Mouse (Mus musculus): ENCODE measurements around the gene C2cd2l.

DNA sequence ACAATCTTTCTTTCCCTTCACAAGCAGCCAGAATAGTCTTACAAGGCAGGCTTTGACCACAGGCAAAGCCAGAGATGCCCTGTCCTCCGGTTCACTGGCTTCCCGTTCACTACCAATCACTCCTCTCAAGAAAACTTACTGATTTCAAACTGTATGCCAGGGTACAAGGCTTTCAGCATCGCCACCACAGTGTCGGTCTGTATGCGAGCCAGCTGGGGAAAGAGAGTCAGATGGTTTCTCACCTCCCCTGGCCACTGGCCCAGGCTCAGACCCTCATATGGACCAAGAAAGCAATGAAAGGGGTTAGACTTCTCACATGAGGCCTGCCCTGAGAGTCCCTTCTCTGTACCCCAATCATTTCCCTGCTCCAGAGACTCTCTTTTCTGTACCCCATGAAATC is 21.4 kb upstream of the C2cd2l start:
- TF ChIP-seq TAL1 (conservative IDR thresholded peaks at IDR 0.05; ENCODE audit: low read depth, low read length) (no peak), GATA1 (IDR thresholded peaks at IDR 0.05; ENCODE audit: borderline replicate concordance, low read length) (no peak), CTCF (IDR thresholded peaks at IDR 0.05; ENCODE audit: low read depth, low read length) (no peak), POLR2AphosphoS5 (IDR thresholded peaks at IDR 0.05; ENCODE audit: insufficient replicate concordance, low read depth, low read length) (no peak), GATA2 (IDR thresholded peaks at IDR 0.05; ENCODE audit: borderline replicate concordance, low read depth, low read length) (no peak)
